Mouse (Mus musculus) urinary bladder, postnatal 25 days (tissue): ENCODE results near the gene Zranb3.

Experiments used
- DNase-seq: peaks from one replicate; pipeline ENCODE4 v3.0.0; 2022; ENCODE audit warnings: low spot score

The Zranb3 gene

DNA sequence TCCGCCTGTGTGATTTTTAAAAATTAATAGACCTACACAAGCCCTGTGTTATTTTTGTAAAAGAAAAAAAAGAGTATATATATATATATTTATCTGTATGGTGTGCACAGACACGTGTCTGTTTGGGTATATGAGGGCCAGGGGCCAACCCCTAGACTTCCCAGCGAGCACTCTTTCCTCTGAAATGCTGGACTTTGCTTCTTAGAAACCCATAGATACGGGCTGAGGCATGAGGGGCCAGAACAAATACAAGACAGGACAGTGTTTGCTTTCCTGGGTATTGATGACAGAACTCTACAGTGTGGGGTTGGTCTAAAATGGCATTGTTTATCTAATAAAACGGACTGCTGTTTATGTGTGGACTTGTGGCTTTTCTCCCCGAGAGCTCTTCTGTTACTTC lies 159.3 kb downstream of the Zranb3 start:
- no peak for DNase-seq

DNA sequence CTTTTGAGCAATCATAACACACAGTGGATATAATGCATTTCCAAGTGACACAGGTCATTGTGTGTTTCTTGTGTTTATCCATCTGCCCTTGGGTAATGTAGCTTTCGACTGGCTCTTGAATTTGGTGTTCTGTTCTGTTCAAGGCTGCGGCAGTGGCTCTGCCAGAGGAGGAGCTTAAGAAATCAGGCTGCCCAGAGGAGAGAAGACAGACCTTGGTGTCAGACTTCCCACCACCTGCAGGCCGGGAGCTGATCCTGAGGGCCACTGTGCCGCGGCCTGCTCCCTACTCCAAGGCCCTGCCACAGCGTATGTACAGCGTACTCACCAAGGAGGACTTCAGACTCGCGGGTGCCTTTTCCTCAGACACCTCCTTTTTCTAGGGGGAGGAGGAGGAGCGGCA lies 160.6 kb downstream of the Zranb3 start:
- no peak for DNase-seq

DNA sequence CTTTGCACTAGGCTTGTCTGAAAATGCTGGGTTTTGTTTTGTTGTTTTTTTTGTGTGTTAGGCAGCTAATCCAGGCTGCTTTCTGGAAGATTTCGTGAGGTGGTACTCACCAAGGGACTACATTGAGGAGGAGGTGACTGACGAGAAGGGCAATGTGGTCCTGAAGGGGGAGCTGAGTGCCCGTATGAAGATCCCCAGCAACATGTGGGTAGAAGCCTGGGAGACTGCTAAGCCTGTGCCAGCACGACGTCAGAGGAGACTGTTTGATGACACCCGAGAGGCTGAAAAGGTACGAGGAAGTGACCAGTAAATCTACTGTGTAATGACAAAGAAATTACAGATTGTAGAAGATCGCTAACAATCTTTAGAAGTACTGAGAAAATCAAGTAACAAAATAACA lies 165.6 kb downstream of the Zranb3 start:
- no peak for DNase-seq

DNA sequence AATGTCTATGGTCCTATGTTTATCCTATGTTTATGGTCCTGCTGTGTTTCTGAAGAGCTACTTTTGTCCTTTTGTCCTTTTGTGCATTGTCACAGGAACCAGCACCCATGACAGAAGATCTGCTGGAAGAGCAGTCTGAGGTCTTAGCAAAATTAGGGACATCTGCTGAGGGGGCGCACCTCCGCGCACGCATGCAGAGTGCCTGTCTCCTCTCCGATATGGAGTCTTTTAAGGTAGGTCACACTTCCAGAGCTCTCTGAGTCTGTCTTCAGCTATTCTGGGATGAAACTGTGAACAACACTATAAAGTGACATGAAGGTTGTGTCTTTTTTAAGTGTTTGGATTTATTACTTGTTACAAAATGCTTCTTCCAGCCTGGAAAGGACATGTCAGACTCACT lies 168.5 kb downstream of the Zranb3 start:
- no peak for DNase-seq

DNA sequence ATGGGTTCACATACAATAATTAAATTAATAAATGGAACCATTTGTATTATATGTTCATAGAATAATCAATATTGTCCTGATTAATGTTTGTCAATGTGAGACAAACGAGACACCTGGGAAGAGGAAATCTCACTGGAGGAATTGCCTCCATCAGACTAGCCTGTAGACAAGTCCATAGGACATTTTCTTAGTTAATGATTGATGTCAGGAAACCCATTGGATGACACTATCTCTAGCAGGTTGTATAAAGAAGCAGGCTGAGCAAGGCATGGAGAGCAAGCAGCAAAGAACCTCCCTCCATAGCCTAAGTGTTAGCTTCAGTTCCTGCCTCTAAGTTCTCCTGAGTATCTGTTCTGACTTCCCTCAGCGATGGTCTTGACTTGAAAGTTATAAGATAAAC lies 169.4 kb downstream of the Zranb3 start:
- no peak for DNase-seq

- DNase-seq: no peak
These were observed 187.0 kb downstream of the Zranb3 start for GRCm38 (mm10) chr1:127915802-127916201.

- no peak for DNase-seq
These were observed 187.5 kb downstream of the Zranb3 start for GRCm38 (mm10) chr1:127915316-127915715.

DNA sequence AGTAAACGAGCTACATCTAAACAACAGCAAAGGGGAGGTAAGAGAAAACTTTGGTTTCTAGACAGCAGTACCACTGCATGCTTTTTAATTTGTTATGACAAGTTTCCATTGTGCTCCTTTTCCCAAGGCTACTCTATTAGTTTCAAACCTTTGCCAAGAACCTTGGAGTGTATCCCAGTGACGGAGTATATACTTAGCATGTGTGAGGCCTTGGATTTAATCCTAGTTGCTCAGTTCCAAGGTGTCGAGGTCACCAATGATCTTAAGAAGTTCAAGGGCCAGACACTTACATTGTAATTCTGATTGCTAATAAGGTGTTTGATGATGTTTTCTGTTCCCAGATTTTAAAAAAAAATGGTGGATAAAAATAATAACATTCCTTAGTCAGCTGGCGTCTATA lies 189.7 kb downstream of the Zranb3 start:
- DNase-seq: no peak

- no peak for DNase-seq
These were observed 198.0 kb downstream of the Zranb3 start for GRCm38 (mm10) chr1:127904774-127905385.
